Mouse (Mus musculus) mouse embryonic stem cell (cell line): ENCODE results near the gene Smim5.

ENCODE experiments used
- in situ Hi-C, 2 experiments: fragments of 300-500 bp; cut with MboI; formaldehyde crosslinking; loops; 1 replicate in 1 of 2; 3 replicates in 1 of 2; pipeline ENCODE4 v1.14.3; 2019 to 2020; ENCODE audit warnings: low sequenced_read_pairs in 2 of 2, low pct_unique_long_range_greater_than_20kb in 1 of 2, mixed read lengths in 1 of 2; ENCODE audit not compliant: unreplicated experiment in 1 of 2

Gene Smim5

DNA sequence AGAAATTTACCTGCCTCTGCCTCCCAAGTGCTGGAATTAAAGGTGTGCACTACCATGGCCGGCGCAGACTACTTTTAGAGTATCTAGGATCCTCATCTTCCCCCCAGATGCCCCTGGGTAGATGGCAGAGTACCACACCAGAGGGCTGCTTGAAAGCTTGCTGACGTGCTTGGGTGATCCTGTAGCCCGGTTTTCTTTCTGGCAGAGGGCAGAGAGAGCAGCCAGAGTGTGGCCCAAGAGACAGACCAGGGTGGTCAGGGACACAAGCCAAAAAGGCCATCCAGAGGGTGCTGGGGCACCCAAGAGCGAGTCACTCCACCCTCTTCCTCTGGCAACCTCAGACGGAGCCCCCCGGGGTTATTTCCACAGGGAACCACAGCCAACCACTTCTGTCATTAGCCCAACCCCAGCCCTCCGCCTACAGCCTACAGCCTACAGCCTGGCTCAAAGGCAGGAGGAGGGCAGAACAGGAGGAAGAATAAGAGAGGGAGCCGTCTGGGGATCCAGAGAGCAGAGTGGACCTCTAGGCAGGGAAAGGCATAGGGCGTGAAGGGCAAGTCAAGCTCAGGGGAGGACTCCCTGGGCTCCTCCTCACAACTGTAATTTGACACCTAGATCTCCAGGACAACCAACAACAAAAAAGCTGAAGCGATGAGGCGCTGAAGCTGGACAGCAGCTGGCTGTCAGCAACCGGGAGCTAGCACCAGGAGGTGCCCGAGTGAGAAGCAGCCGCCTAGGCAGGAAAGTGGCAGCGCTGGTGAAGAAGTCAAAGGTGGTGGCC lies at the start of gene Smim5:
Gene Smim5 (plus strand): TSS at position 481 of the 781 bp plus-strand sequence.
- in situ Hi-C loops, result no loop called here

- in situ Hi-C loops, result loop anchor here in 1 of 2 experiments (5.0 to 25.0 kb wide), 2 partner anchors 32 to 117 kb away; partner anchors contain the start of gene Llgl2
These were observed 45.1 kb upstream of the Smim5 start for GRCm38 (mm10) chr11:115854674-115855073.

- in situ Hi-C loops, result loop anchor here in 1 of 2 experiments (5.0 to 25.0 kb wide), 2 partner anchors 35 to 120 kb away; partner anchors contain the start of gene Llgl2
These were observed 42.6 kb upstream of the Smim5 start for GRCm38 (mm10) chr11:115857146-115857545.

DNA sequence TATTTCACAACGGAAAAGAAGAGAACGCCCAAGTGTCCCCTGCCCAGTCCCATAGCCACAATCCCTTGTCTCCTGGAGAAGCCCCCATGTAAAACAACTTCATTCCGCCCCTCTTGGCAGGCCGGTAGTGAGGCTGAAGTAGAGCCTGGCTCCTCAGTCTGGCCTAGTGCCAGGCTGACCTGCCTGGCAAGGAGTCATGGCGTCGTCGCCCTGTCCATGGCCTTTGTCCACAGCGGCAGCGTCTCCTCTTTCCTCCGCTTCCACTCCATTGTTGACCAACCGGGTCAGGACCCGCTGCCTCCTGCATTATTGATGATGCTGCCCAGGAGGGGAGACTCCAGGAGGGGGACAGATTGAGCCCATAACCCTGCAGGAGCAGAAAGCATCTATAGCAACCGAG lies 41.8 kb upstream of the Smim5 start:
- in situ Hi-C loops, result loop anchor here in 1 of 2 experiments (5.0 to 25.0 kb wide), 2 partner anchors 36 to 121 kb away; partner anchors contain the start of gene Llgl2

DNA sequence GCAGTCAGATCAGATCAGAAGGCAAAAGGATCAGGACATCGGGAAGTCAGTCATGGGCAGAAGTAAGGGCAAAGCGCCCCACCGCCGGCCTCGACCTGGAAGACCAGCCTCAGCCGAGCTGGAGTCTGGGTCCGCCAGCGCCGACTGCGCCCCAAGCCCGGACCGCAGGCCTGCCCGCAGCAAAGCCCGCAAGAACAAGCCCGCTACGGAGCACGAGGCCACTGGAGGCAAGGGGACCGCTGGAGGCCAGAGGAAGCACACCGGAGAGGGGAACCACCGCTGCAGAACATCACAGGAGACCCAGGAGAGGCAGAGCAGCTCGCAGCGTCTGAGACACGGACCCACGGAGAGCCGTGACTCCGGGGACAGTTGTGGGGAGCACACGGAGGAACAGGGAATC lies 41.4 kb upstream of the Smim5 start, which contains the start of gene Myo15b:
Gene Myo15b (plus strand): TSS at position 53 of the 400 bp plus-strand sequence.
- in situ Hi-C loops, result loop anchor here in 1 of 2 experiments (5.0 to 25.0 kb wide), 2 partner anchors 36 to 121 kb away; partner anchors contain the start of gene Llgl2

DNA sequence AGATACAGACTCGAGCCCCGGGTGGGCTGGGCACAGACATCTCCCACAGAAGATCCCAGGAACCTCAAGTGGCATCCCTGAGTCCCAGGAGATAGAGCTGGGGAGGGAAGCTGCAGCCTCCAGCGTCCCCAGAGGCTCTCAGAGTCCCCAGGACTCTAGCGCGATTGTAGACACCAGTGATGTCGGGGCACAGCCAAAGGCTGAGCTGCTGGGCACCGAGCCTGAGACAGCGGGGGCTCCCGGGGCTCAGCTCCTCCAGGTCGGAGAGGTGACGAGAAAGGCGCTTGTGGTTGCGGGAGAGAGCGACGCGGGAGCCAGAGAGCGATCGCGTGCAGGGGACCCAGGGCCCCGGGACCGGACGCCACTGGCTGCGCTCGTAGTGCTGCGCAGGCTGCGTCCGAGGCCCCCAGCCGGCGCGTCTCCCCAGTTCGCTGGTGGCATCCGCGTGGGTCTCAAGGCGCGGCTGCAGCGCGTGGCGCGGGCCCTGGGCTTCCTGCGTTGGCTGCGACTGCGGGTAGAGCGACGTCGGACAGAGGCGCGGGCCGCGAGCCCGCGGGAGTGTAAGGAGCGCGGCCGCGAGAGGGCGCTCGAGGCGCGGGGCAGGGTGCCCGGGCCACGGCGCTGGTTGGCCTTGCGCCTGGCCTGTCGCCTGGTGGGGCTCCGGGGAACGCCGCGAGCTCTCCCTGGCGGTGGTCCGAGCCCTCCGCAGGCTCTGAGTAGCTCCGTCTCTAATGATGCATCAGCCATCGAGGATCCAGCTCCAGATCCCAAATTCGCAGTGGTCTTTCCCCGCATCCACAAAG lies 40.4 kb upstream of the Smim5 start:
- in situ Hi-C loops, result loop anchor here in 1 of 2 experiments (5.0 to 25.0 kb wide), 2 partner anchors 37 to 122 kb away; partner anchors contain the start of gene Llgl2

- in situ Hi-C loops, result loop anchor here in 1 of 2 experiments (25.0 kb wide), 1 partner anchor 127 kb away; no protein-coding TSS in a partner anchor
These were observed 35.9 kb upstream of the Smim5 start for GRCm38 (mm10) chr11:115863895-115864294.

DNA sequence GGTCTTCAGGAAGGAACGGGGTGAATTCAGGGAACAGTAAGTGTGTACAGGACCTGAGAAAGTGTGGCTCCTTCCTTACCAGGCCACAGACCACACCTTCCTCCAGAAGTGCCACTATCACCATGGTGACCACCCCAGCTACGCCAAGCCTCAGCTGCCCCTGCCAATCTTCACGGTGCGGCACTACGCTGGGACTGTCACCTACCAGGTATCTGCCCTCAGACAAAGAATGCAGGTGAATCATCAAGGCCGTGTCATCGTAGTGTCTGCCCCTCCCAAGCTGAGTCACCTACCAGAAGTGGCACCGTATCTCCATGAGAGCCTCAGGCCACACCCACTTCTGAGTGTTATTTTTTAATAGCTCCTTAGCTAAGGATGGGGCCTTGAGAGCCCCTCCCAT lies 30.4 kb upstream of the Smim5 start:
- in situ Hi-C loops, result loop anchor here in 1 of 2 experiments (25.0 kb wide), 1 partner anchor 132 kb away; no protein-coding TSS in a partner anchor

GRCm38 (mm10) chr11:115872437-115872836 lies 27.3 kb upstream of the Smim5 start:
- in situ Hi-C loops, result loop anchor here (10.0 to 25.0 kb wide), 2 partner anchors 128 to 135 kb away; no protein-coding TSS in a partner anchor

DNA sequence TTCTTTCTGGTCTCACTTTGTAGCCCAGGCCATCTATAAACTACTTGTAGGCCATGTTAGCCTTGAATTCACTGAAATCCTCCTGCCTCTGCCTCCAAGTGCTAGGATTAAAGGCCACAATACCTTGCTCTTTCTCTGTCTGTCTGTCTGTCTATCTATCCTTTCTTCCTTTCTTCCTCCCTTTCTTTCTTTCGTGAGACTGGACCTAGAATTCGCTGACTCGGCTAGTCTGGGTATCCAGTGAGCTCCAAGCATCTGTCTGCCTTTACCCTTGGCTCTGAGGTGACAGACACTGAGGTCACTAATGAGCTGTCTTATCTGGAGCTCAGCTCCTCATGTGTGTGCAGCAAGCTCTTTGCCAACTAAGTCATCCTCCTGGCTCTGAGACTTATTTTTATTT lies 23.8 kb upstream of the Smim5 start:
- in situ Hi-C loops, result loop anchor here in 1 of 2 experiments (10.0 kb wide), 1 partner anchor 131 kb away; no protein-coding TSS in a partner anchor

- in situ Hi-C loops, result loop anchor here in 1 of 2 experiments (10.0 kb wide), 1 partner anchor 132 kb away; no protein-coding TSS in a partner anchor
These were observed 23.3 kb upstream of the Smim5 start for GRCm38 (mm10) chr11:115876438-115876837.

GRCm38 (mm10) chr11:115877174-115877755 lies 22.5 kb upstream of the Smim5 start:
- in situ Hi-C loops, result loop anchor here in 1 of 2 experiments (10.0 kb wide), 1 partner anchor 132 kb away; no protein-coding TSS in a partner anchor

GRCm38 (mm10) chr11:115878071-115878470 lies 21.7 kb upstream of the Smim5 start:
- in situ Hi-C loops, result loop anchor here in 1 of 2 experiments (10.0 kb wide), 1 partner anchor 133 kb away; no protein-coding TSS in a partner anchor

DNA sequence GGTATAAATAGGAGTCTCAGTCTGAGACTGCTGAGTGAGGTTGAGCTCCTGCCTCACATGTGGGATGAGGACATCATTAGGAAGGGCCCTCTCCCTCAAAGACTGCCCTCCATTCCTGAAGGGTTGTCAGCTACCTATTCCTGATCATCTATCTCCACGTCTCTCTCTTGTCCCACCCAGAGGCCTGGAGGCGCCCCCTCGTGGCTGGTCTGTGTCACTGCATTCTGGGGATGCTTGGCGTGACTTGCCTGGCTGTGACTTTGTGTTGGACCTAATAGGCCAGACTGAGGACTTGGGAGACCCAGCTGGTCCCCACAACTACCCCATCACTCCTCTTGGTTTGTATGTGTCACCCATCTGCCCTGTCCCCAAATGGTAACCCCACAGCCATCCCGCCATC lies 18.8 kb upstream of the Smim5 start:
- in situ Hi-C loops, result no loop called here

GRCm38 (mm10) chr11:115883251-115883650 lies 16.5 kb upstream of the Smim5 start:
- in situ Hi-C loops, result no loop called here

DNA sequence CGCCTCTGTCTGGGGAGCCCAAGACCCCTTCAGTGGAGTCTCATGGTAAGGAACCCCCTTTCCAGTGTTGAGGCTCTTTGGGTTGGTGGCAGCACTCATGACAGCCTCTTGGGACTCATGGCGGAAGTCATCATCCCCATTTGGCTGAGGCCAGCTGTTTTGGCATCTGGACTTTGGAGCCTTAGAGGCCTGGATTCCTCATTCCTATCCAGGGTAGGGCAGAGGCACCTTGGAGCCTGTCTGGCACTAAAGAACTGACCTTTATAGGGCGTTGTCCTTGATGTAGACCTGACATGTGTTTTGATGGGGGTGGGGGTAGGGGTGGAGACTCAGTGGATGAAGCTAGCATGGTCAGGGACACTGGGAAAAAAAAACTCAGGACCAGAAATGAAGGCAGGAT lies 15.4 kb upstream of the Smim5 start:
- in situ Hi-C loops, result no loop called here

DNA sequence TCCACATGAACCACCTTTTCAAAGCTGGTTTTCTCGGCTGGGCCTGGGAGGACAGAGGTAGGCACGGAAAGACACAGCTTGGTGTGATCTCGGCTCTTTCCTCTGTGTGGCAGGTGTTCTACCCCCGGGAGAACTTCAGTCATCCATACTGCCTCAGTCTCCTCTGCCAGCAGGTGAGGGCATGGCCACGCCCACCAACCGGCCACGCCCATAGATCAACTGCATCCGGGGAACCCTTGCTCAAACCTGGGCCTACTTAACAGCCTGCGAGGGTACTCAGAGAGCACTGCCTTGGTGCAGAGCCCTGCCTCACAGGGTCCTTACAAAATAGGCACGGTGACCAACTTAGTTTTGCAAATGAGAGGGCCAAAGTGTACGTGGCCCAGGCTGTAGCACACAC lies 14.5 kb upstream of the Smim5 start:
- in situ Hi-C loops, result no loop called here

GRCm38 (mm10) chr11:115886446-115886845 lies 13.3 kb upstream of the Smim5 start:
- in situ Hi-C loops, result no loop called here
